Mouse (Mus musculus) brain, embryonic 14.5 days (tissue): ENCODE results near the gene Epha5.

Experiments used
- CTCF ChIP-seq: fragments of 200-500 bp; IDR thresholded peaks from 2 replicates; pipeline ENCODE4 v1.5.1; 2012; ENCODE audit warnings: inconsistent platforms, mild to moderate bottlenecking, moderate library complexity, borderline replicate concordance; ENCODE audit not compliant: insufficient read depth, insufficient read length; ENCODE audit errors: extremely low read depth
- POLR2A ChIP-seq: fragments of 200-500 bp; IDR thresholded peaks from 2 replicates; pipeline ENCODE4 v1.6.1; 2012; ENCODE audit warnings: mild to moderate bottlenecking, inconsistent platforms, borderline replicate concordance; ENCODE audit not compliant: poor library complexity, insufficient read depth, insufficient read length, severe bottlenecking; ENCODE audit errors: extremely low read depth

GRCm38 (mm10) chr5:84184189-84184588, 233.0 kb downstream of the Epha5 start:
- TF ChIP-seq CTCF: no peak
- TF ChIP-seq POLR2A: no peak
